Mouse (Mus musculus): Measurements from ENCODE around the gene Sh3bgrl2.

The Sh3bgrl2 gene

GRCm38 (mm10) chr9:83589680-83590467 is 41.7 kb downstream of the Sh3bgrl2 start:
- no peak for DNase-seq (ENCODE audit: low spot score)

GRCm38 (mm10) chr9:83591848-83592456 is 43.8 kb downstream of the Sh3bgrl2 start:
- DNase-seq (ENCODE audit: low spot score), result no peak

GRCm38 (mm10) chr9:83593811-83594210 is 45.7 kb downstream of the Sh3bgrl2 start:
- no peak for DNase-seq (ENCODE audit: low spot score)

GRCm38 (mm10) chr9:83596132-83596531 is 48.0 kb downstream of the Sh3bgrl2 start:
- peak; percentile 76 for DNase-seq (ENCODE audit: low spot score)

- no peak for DNase-seq (ENCODE audit: low spot score)
These were observed 48.7 kb downstream of the Sh3bgrl2 start for GRCm38 (mm10) chr9:83596646-83597481.

- DNase-seq (ENCODE audit: low spot score), result no peak
These were observed 49.9 kb downstream of the Sh3bgrl2 start for GRCm38 (mm10) chr9:83598047-83598446.

GRCm38 (mm10) chr9:83599505-83599904 is 51.4 kb downstream of the Sh3bgrl2 start:
- DNase-seq (ENCODE audit: low spot score), result no peak

GRCm38 (mm10) chr9:83600286-83601048 is 52.3 kb downstream of the Sh3bgrl2 start:
- no peak for DNase-seq (ENCODE audit: low spot score)

- no peak for DNase-seq (ENCODE audit: low spot score)
These were observed 54.1 kb downstream of the Sh3bgrl2 start for GRCm38 (mm10) chr9:83602176-83602770.

- no peak for DNase-seq (ENCODE audit: low spot score)
These were observed 55.0 kb downstream of the Sh3bgrl2 start for GRCm38 (mm10) chr9:83603159-83603558.

GRCm38 (mm10) chr9:83605886-83606640 is 57.9 kb downstream of the Sh3bgrl2 start:
- no peak for DNase-seq (ENCODE audit: low spot score)

GRCm38 (mm10) chr9:83608135-83608534 is 60.0 kb downstream of the Sh3bgrl2 start:
- no peak for DNase-seq (ENCODE audit: low spot score)

- peak; percentile 85 for DNase-seq (ENCODE audit: low spot score)
These were observed 61.5 kb downstream of the Sh3bgrl2 start for GRCm38 (mm10) chr9:83609422-83610297.

- no peak for DNase-seq (ENCODE audit: low spot score)
These were observed 67.9 kb downstream of the Sh3bgrl2 start for GRCm38 (mm10) chr9:83615912-83616585.

GRCm38 (mm10) chr9:83616586-83617081 is 68.5 kb downstream of the Sh3bgrl2 start:
- DNase-seq (ENCODE audit: low spot score), result no peak

- no peak for DNase-seq (ENCODE audit: low spot score)
These were observed 75.3 kb downstream of the Sh3bgrl2 start for GRCm38 (mm10) chr9:83623455-83623854.

- no peak for DNase-seq (ENCODE audit: low spot score)
These were observed 76.1 kb downstream of the Sh3bgrl2 start for GRCm38 (mm10) chr9:83624193-83624592.

- DNase-seq (ENCODE audit: low spot score), result no peak
These were observed 77.0 kb downstream of the Sh3bgrl2 start for GRCm38 (mm10) chr9:83625085-83625484.

Measured in layer of hippocampus, adult 11-12 months (tissue).